Mouse (Mus musculus) midbrain, embryonic 13.5 days (tissue): ENCODE measurements around the gene Plekha7. TPM values are rescaled to one million over a fixed set of nuclear protein-coding genes. Genes with fewer than 3 reads are reported as not detected.

Experiments
- ATAC-seq: fragments of 200-750 bp; cut with Nextera tagmentation; 2 replicates; pipeline ENCODE4 v1.8.0; 2017; ENCODE audit warnings: mild to moderate bottlenecking, moderate TSS enrichment, moderate library complexity
- H3K27ac ChIP-seq: fragments of 300-500 bp; sonication (generic); 2 replicates; pipeline ENCODE4 v1.5.1; 2015; ENCODE audit warnings: inconsistent platforms, mild to moderate bottlenecking, moderate library complexity
- H3K27me3 ChIP-seq: fragments of 300-500 bp; sonication (generic); 2 replicates; pipeline ENCODE4 v1.6.1; 2015; ENCODE audit warnings: mild to moderate bottlenecking, inconsistent platforms
- H3K36me3 ChIP-seq: fragments of 300-500 bp; sonication (generic); 2 replicates; pipeline ENCODE4 v1.6.1; 2015; ENCODE audit warnings: mild to moderate bottlenecking, inconsistent platforms
- H3K4me1 ChIP-seq: fragments of 300-500 bp; sonication (generic); replicated peaks from 2 replicates; pipeline ENCODE4 v1.6.1; 2015; ENCODE audit warnings: inconsistent platforms
- H3K4me2 ChIP-seq: fragments of 300-500 bp; sonication (generic); replicated peaks from 2 replicates; pipeline ENCODE4 v1.6.1; 2015; ENCODE audit warnings: moderate library complexity, mild to moderate bottlenecking, inconsistent platforms
- H3K4me3 ChIP-seq: fragments of 300-500 bp; sonication (generic); replicated peaks from 2 replicates; pipeline ENCODE4 v1.5.1; 2015; ENCODE audit warnings: mild to moderate bottlenecking, inconsistent platforms
- H3K9ac ChIP-seq: fragments of 300-500 bp; sonication (generic); replicated peaks from 2 replicates; pipeline ENCODE4 v1.6.1; 2015; ENCODE audit warnings: mild to moderate bottlenecking, inconsistent platforms
- H3K9me3 ChIP-seq: fragments of 300-500 bp; sonication (generic); 2 replicates; pipeline ENCODE4 v1.6.1; 2016; ENCODE audit warnings: mild to moderate bottlenecking, inconsistent platforms
- WGBS: fragments of 180-500 bp; shearing (Covaris S2); methylation state at CpG from one replicate; pipeline ENCODE4 v1.1.7; 2015; 5-methylcytosine and 5-hydroxymethylcytosine counted together
- polyA plus RNA-seq: library from polyadenylated mRNA; unstranded; fragments of >200 nt; fragmentation: Nextera tagmentation; extraction: Ambion mirVana; gene quantifications from 2 replicates; pipeline ENCODE4 v1.2.1, GENCODE M21; 2015

The Plekha7 gene
- polyA plus RNA-seq, 1 experiment from 2014 or later: 10.1 TPM

GRCm38 (mm10) chr7:116286611-116287355 is 21.4 kb downstream of the Plekha7 start:
- H3K4me3 ChIP-seq: no peak overlapping the region
- H3K36me3 ChIP-seq: no peaks in the 10 kb centered on the region
- H3K9me3 ChIP-seq: no peaks in the 10 kb centered on the region
- no peak overlapping the region for H3K27ac ChIP-seq
- ATAC-seq: no peak
- H3K4me1 ChIP-seq: peaks cover 39% of the 10 kb centered on the region
- no peaks in the 10 kb centered on the region for H3K27me3 ChIP-seq
- H3K4me2 ChIP-seq: no peak overlapping the region
- WGBS: 71% methylated on average over 11 of the region's 11 CpGs
- H3K9ac ChIP-seq: no peak overlapping the region

- Histone ChIP-seq H3K9ac (no peak overlapping the region), H3K27ac (no peak overlapping the region), H3K4me2 (no peak overlapping the region), H3K27me3 (no peaks in the 10 kb centered on the region), H3K9me3 (no peaks in the 10 kb centered on the region), H3K36me3 (no peaks in the 10 kb centered on the region), H3K4me3 (no peak overlapping the region), H3K4me1 (peaks cover 45% of the 10 kb centered on the region)
- ATAC-seq: no peak
- WGBS: 73% methylated on average over 12 of the region's 12 CpGs
Observed at GRCm38 (mm10) chr7:116286173-116286572, 22.0 kb downstream of the Plekha7 start.

- Histone ChIP-seq H3K36me3 (no peaks in the 10 kb centered on the region), H3K27me3 (no peaks in the 10 kb centered on the region), H3K9me3 (no peaks in the 10 kb centered on the region), H3K27ac (no peak overlapping the region), H3K4me3 (no peak overlapping the region), H3K4me2 (no peak overlapping the region), H3K9ac (no peak overlapping the region), H3K4me1 (peaks cover 54% of the 10 kb centered on the region)
- WGBS: 85% methylated on average over 1 of the region's 1 CpGs
- no peak for ATAC-seq
Observed at GRCm38 (mm10) chr7:116285216-116285615, 23.0 kb downstream of the Plekha7 start.

- ATAC-seq: peak; percentile 82
- Histone ChIP-seq H3K4me2 (no peak overlapping the region), H3K9ac (no peak overlapping the region), H3K4me1 (peaks cover 70% of the 10 kb centered on the region), H3K4me3 (no peak overlapping the region), H3K27me3 (no peaks in the 10 kb centered on the region), H3K36me3 (no peaks in the 10 kb centered on the region), H3K9me3 (no peaks in the 10 kb centered on the region), H3K27ac (peak overlapping the region; percentile 75)
- 6% methylated on average over 11 of the region's 11 CpGs for WGBS
Observed at GRCm38 (mm10) chr7:116282755-116283154, 25.4 kb downstream of the Plekha7 start.

GRCm38 (mm10) chr7:116280126-116280525 is 28.1 kb downstream of the Plekha7 start:
- H3K36me3 ChIP-seq: no peaks in the 10 kb centered on the region
- WGBS: 30% methylated on average over 5 of the region's 5 CpGs
- H3K9me3 ChIP-seq: no peaks in the 10 kb centered on the region
- peak overlapping the region; percentile 10; the same call in 1 of the 2 replicates for H3K27ac ChIP-seq
- no peak overlapping the region for H3K9ac ChIP-seq
- no peak overlapping the region for H3K4me3 ChIP-seq
- no peak overlapping the region for H3K4me2 ChIP-seq
- peaks cover 55% of the 10 kb centered on the region for H3K4me1 ChIP-seq
- ATAC-seq: peak; percentile 41; the same call in 1 of the 2 replicates
- H3K27me3 ChIP-seq: no peaks in the 10 kb centered on the region

- no peak overlapping the region for H3K9ac ChIP-seq
- H3K27ac ChIP-seq: 0 out of 2 replicates have a peak overlapping the region, but pooled peaks have one; percentile 16
- H3K4me3 ChIP-seq: no peak overlapping the region
- no peak overlapping the region for H3K4me2 ChIP-seq
- H3K36me3 ChIP-seq: no peaks in the 10 kb centered on the region
- 48% methylated on average over 9 of the region's 9 CpGs for WGBS
- H3K4me1 ChIP-seq: peaks cover 45% of the 10 kb centered on the region
- H3K27me3 ChIP-seq: no peaks in the 10 kb centered on the region
- no peaks in the 10 kb centered on the region for H3K9me3 ChIP-seq
- ATAC-seq: no peak
Observed at GRCm38 (mm10) chr7:116278280-116278679, 29.9 kb downstream of the Plekha7 start.

GRCm38 (mm10) chr7:116276315-116276714 is 31.9 kb downstream of the Plekha7 start:
- Histone ChIP-seq H3K27me3 (no peaks in the 10 kb centered on the region), H3K36me3 (no peaks in the 10 kb centered on the region), H3K9me3 (no peaks in the 10 kb centered on the region), H3K4me2 (no peak overlapping the region), H3K4me1 (peaks cover 27% of the 10 kb centered on the region), H3K4me3 (no peak overlapping the region), H3K9ac (no peak overlapping the region), H3K27ac (no peak overlapping the region)
- ATAC-seq: no peak

- H3K9me3 ChIP-seq: no peaks in the 10 kb centered on the region
- H3K27me3 ChIP-seq: no peaks in the 10 kb centered on the region
- H3K27ac ChIP-seq: no peak overlapping the region
- H3K4me3 ChIP-seq: no peak overlapping the region
- peaks cover 19% of the 10 kb centered on the region for H3K4me1 ChIP-seq
- no peaks in the 10 kb centered on the region for H3K36me3 ChIP-seq
- WGBS: 92% methylated on average over 6 of the region's 6 CpGs
- no peak for ATAC-seq
- no peak overlapping the region for H3K4me2 ChIP-seq
- no peak overlapping the region for H3K9ac ChIP-seq
Observed at GRCm38 (mm10) chr7:116273111-116273510, 35.1 kb downstream of the Plekha7 start.

- Histone ChIP-seq H3K9me3 (no peaks in the 10 kb centered on the region), H3K27ac (0 out of 2 replicates have a peak overlapping the region, but pooled peaks have one; percentile 15), H3K4me2 (no peak overlapping the region), H3K36me3 (no peaks in the 10 kb centered on the region), H3K27me3 (no peaks in the 10 kb centered on the region), H3K9ac (no peak overlapping the region), H3K4me3 (no peak overlapping the region), H3K4me1 (peaks cover 18% of the 10 kb centered on the region)
- no peak for ATAC-seq
- WGBS: 53% methylated on average over 6 of the region's 6 CpGs
Observed at GRCm38 (mm10) chr7:116269501-116269995, 38.6 kb downstream of the Plekha7 start.

GRCm38 (mm10) chr7:116268113-116268926 is 39.9 kb downstream of the Plekha7 start:
- Histone ChIP-seq H3K36me3 (no peaks in the 10 kb centered on the region), H3K9ac (no peak overlapping the region), H3K4me1 (peaks cover 27% of the 10 kb centered on the region), H3K9me3 (no peaks in the 10 kb centered on the region), H3K27me3 (no peaks in the 10 kb centered on the region), H3K4me2 (no peak overlapping the region), H3K27ac (no peak overlapping the region), H3K4me3 (no peak overlapping the region)
- ATAC-seq: no peak
- WGBS: 56% methylated on average over 13 of the region's 13 CpGs

- ATAC-seq: no peak
- Histone ChIP-seq H3K4me1 (peaks cover 22% of the 10 kb centered on the region), H3K9ac (no peak overlapping the region), H3K9me3 (no peaks in the 10 kb centered on the region), H3K4me2 (no peak overlapping the region), H3K27me3 (no peaks in the 10 kb centered on the region), H3K36me3 (no peaks in the 10 kb centered on the region), H3K4me3 (no peak overlapping the region), H3K27ac (no peak overlapping the region)
- WGBS: 47% methylated on average over 7 of the region's 7 CpGs
Observed at GRCm38 (mm10) chr7:116263281-116263680, 44.9 kb downstream of the Plekha7 start.

GRCm38 (mm10) chr7:116262508-116262907 is 45.7 kb downstream of the Plekha7 start:
- Histone ChIP-seq H3K9me3 (no peaks in the 10 kb centered on the region), H3K27ac (no peak overlapping the region), H3K4me1 (peaks cover 18% of the 10 kb centered on the region), H3K9ac (no peak overlapping the region), H3K36me3 (no peaks in the 10 kb centered on the region), H3K4me2 (no peak overlapping the region), H3K4me3 (no peak overlapping the region), H3K27me3 (no peaks in the 10 kb centered on the region)
- WGBS: 38% methylated on average over 2 of the region's 2 CpGs
- ATAC-seq: no peak
